ENCODE assay signal across 7 mouse cellular contexts in the genomic region with DNA sequence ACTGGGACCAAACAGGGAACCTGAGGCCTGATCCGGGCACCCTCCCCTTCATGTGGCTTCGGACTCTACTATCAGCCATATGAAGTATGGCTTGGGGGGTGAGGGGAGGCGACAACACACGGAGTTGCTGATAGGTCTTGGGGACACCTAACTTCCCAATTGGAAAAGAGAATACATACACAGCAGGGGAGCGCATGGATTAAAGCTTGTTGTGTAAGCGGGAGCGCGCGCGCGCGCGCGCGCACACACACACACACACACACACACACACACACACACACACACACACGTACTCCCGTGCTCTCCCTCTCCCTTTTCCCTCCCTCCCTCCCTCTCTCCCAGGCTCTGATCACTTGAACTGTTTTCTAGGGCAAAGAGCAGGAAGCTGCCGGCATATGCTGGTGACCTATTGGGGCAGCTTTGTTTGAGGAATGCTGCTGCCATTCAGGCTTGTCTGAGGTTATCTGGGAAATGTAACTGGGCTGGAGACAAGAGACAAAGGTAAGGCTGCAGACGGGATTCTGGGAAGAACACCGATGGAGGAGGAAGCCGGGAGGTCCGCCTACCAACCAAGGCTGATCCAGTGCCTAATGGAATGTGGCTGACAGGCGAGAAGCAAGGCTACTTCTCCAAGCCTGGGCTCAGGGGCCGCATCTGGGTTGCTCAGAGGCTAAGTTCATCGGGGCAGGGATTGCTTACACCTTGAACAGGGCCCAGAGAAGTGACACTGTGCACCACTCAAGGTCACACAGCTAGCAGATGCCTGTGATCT. TPM values are rescaled to one million over a fixed set of nuclear protein-coding genes. Genes with fewer than 3 reads are reported as not detected.
DNase-seq lines count a peak whose midpoint lies in the region; ATAC-seq and TF ChIP-seq lines count a peak whose summit lies in the region.

No protein-coding gene starts in this region.

- H3K9ac ChIP-seq in embryonic facial prominence, embryonic 15.5 days, result no peak overlapping the region
- H3K9ac ChIP-seq in intestine, embryonic 14.5 days (ENCODE audit: low read length), result peak overlapping the region; percentile 69
- H3K9ac ChIP-seq in liver, embryonic 15.5 days, result peak overlapping the region; percentile 87

- peak overlapping the region; percentile 78 for H3K4me3 ChIP-seq in E14TG2a.4 (replicated peaks; ENCODE audit: low read length)
- H3K4me3 ChIP-seq in embryonic facial prominence, embryonic 15.5 days (replicated peaks), result no peak overlapping the region
- H3K4me3 ChIP-seq in intestine, embryonic 14.5 days (ENCODE audit: low read depth, low read length), result no peak overlapping the region
- H3K4me3 ChIP-seq in liver, embryonic 15.5 days (replicated peaks), result 0 out of 2 replicates have a peak overlapping the region, but pooled peaks have one; percentile 9

- peaks cover 93% of the 10 kb centered on the region for H3K4me1 ChIP-seq in E14TG2a.4 (replicated peaks; ENCODE audit: low read depth, low read length)
- H3K4me1 ChIP-seq in embryonic facial prominence, embryonic 15.5 days, result peaks cover 74% of the 10 kb centered on the region
- peaks cover 71% of the 10 kb centered on the region for H3K4me1 ChIP-seq in intestine, embryonic 14.5 days (replicated peaks; ENCODE audit: control insufficient read depth, insufficient read depth, low read length)
- H3K4me1 ChIP-seq in liver, embryonic 15.5 days (replicated peaks), result peaks cover 87% of the 10 kb centered on the region

- no peak for ATAC-seq in embryonic facial prominence, embryonic 15.5 days (ENCODE audit: insufficient number of reproducible peaks, low FRiP score, low TSS enrichment, low read depth)
- ATAC-seq in intestine, embryonic 14.5 days (replicated peaks; ENCODE audit: low FRiP score, low TSS enrichment, low read depth), result 0 out of 2 replicates have a peak, but pooled peaks have one; percentile 6
- ATAC-seq in liver, embryonic 15.5 days (ENCODE audit: insufficient read depth), result no peak

- H3K9me3 ChIP-seq in E14TG2a.4 (ENCODE audit: low read length), result no peaks in the 10 kb centered on the region
- H3K9me3 ChIP-seq in embryonic facial prominence, embryonic 15.5 days (replicated peaks), result no peaks in the 10 kb centered on the region
- no peaks in the 10 kb centered on the region for H3K9me3 ChIP-seq in intestine, embryonic 14.5 days (ENCODE audit: control insufficient read depth, low read length)
- H3K9me3 ChIP-seq in liver, embryonic 15.5 days (replicated peaks), result no peaks in the 10 kb centered on the region

- H3K27ac ChIP-seq in embryonic facial prominence, embryonic 15.5 days (replicated peaks), result peak overlapping the region; percentile 100
- H3K27ac ChIP-seq in intestine, embryonic 14.5 days (ENCODE audit: low read depth), result peak overlapping the region; percentile 100
- H3K27ac ChIP-seq in liver, embryonic 15.5 days (replicated peaks), result peak overlapping the region; percentile 100

- H3K27me3 ChIP-seq in E14TG2a.4 (ENCODE audit: insufficient read depth, low read length), result peaks cover 11% of the 10 kb centered on the region; the same call in 1 of the 2 replicates
- no peaks in the 10 kb centered on the region for H3K27me3 ChIP-seq in embryonic facial prominence, embryonic 15.5 days
- H3K27me3 ChIP-seq in intestine, embryonic 14.5 days (replicated peaks; ENCODE audit: control insufficient read depth, insufficient read depth, low read length), result no peaks in the 10 kb centered on the region
- H3K27me3 ChIP-seq in liver, embryonic 15.5 days, result no peaks in the 10 kb centered on the region

- TF ChIP-seq CTCF in E14TG2a.4 (conservative IDR thresholded peaks at IDR 0.05; ENCODE audit: low read length), result no peak

- no peak overlapping the region; the same call in 1 of the 2 replicates for H3K4me2 ChIP-seq in embryonic facial prominence, embryonic 15.5 days (replicated peaks)
- H3K4me2 ChIP-seq in intestine, embryonic 14.5 days (ENCODE audit: low read length), result peak overlapping the region; percentile 32
- peak overlapping the region; percentile 96 for H3K4me2 ChIP-seq in liver, embryonic 15.5 days

- 18% methylated on average over 24 of the region's 25 CpGs for WGBS in embryonic facial prominence, embryonic 15.5 days
- 5% methylated on average over 25 of the region's 25 CpGs for WGBS in intestine, embryonic 14.5 days
- WGBS in liver, embryonic 15.5 days (ENCODE audit: insufficient replicate concordance), result 55% methylated on average over 25 of the region's 25 CpGs

- H3K36me3 ChIP-seq in E14TG2a.4 (ENCODE audit: insufficient read depth, low read length), result peaks cover 31% of the 10 kb centered on the region; the same call in 1 of the 2 replicates
- H3K36me3 ChIP-seq in embryonic facial prominence, embryonic 15.5 days, result no peaks in the 10 kb centered on the region
- H3K36me3 ChIP-seq in intestine, embryonic 14.5 days (ENCODE audit: control insufficient read depth, insufficient read depth, low read length), result no peaks in the 10 kb centered on the region
- H3K36me3 ChIP-seq in liver, embryonic 15.5 days (replicated peaks), result 0 out of 2 replicates have a peak, but pooled peaks cover under 1% of the 10 kb centered on the region

- peak; percentile 45 for DNase-seq in MN1 (ENCODE audit: low spot score)
- peak; percentile 80 for DNase-seq in intestine, embryonic 14.5 days (ENCODE audit: low spot score)
- no peak for DNase-seq in urinary bladder, postnatal 14 days (ENCODE audit: low spot score)
- no peak for DNase-seq in layer of hippocampus, adult 8-10 months (ENCODE audit: low spot score in 2 of 2)

RNA-seq across cellular contexts. Expression of a gene that starts 11.8 kb away (rescaled TPM):
- 50.4 and 50.9 TPM in 2 replicates for polyA plus RNA-seq in embryonic facial prominence, embryonic 15.5 days (2015; fragmentation: Nextera tagmentation; extraction: Ambion mirVana)
- polyA plus RNA-seq in intestine, embryonic 14.5 days (2014; fragmentation: Nextera tagmentation; extraction: Ambion mirVana), result 49.2 and 53.6 TPM in 2 replicates
- polyA plus RNA-seq in liver, embryonic 15.5 days (2015; fragmentation: Nextera tagmentation; extraction: Ambion mirVana), result 19.1 and 24.6 TPM in 2 replicates
- total RNA-seq in layer of hippocampus, adult 8-10 months (2022), result 100 to 1,000 TPM; 128 to 162 (median 147) TPM

Comparison
In these comparisons a context has a peak if more than half of its experiments do, and no peak if none do; other contexts are left out.
1. H3K4me3 ChIP-seq: peak in E14TG2a.4 (single experiment) and liver, embryonic 15.5 days (single experiment); none in embryonic facial prominence, embryonic 15.5 days (single experiment) and intestine, embryonic 14.5 days (single experiment).
2. DNase-seq: peak in MN1 (single experiment) and intestine, embryonic 14.5 days (single experiment); none in urinary bladder, postnatal 14 days (single experiment) and layer of hippocampus, adult 8-10 months (0 of 2).
3. Peak in every context shown above with its lines, with median percentiles within 50 percentile points of each other: H3K27ac ChIP-seq.